Mouse (Mus musculus) myocyte (in vitro differentiated cells): ENCODE data around the gene Ank3. TPM values are rescaled to one million over a fixed set of nuclear protein-coding genes. Genes with fewer than 3 reads are reported as not detected.
A peak's percentile ranks its signal among the peaks of the same experiment; 100 is the strongest.

Experiments
- H3K27me3 ChIP-seq: one replicate; pipeline ENCODE4 v1.6.1; 2011; ENCODE audit not compliant: control insufficient read depth, insufficient read depth, insufficient read length
- H3K36me3 ChIP-seq: one replicate; pipeline ENCODE4 v1.6.1; 2011; ENCODE audit not compliant: control insufficient read depth, insufficient read depth
- H3K4me2 ChIP-seq: one replicate; pipeline ENCODE4 v1.6.1; 2011; ENCODE audit warnings: low read depth, control low read depth
- H3K4me3 ChIP-seq: one replicate; pipeline ENCODE4 v1.5.1; 2011; ENCODE audit warnings: mild to moderate bottlenecking, control low read depth, moderate library complexity
- H3K79me2 ChIP-seq: one replicate; pipeline ENCODE4 v1.6.1; 2011; ENCODE audit not compliant: control insufficient read depth, insufficient read depth
- H3ac ChIP-seq: one replicate; pipeline ENCODE4 v1.6.1; 2011; ENCODE audit not compliant: control insufficient read depth, insufficient read length
- CEBPB ChIP-seq: IDR thresholded peaks from 2 replicates; pipeline ENCODE4 v1.6.1; 2011; ENCODE audit warnings: mild to moderate bottlenecking, moderate library complexity; ENCODE audit not compliant: poor library complexity, insufficient read depth, severe bottlenecking
- E2F4 ChIP-seq: IDR thresholded peaks from one replicate; pipeline ENCODE4 v1.6.1; 2011; ENCODE audit warnings: mild to moderate bottlenecking, control low read depth, moderate library complexity; ENCODE audit not compliant: insufficient read depth
- MAX ChIP-seq: IDR thresholded peaks from one replicate; pipeline ENCODE4 v1.6.1; 2011; ENCODE audit warnings: low read depth, mild to moderate bottlenecking, control low read depth
- MYOD1 ChIP-seq, 3 experiments: IDR thresholded peaks; one replicate each; pipeline ENCODE4 v1.6.1; 2011; ENCODE audit warnings: control low read depth in 2 of 3, low read depth in 2 of 3, mild to moderate bottlenecking in 2 of 3, moderate library complexity in 1 of 3; ENCODE audit not compliant: insufficient read length in 2 of 3, control insufficient read depth in 1 of 3
- MYOG ChIP-seq, 3 experiments: IDR thresholded peaks; one replicate each; pipeline ENCODE4 v1.6.1; 2011; ENCODE audit warnings: control low read depth in 2 of 3, low read depth in 2 of 3, mild to moderate bottlenecking in 2 of 3; ENCODE audit not compliant: insufficient read length in 2 of 3, control insufficient read depth in 1 of 3, insufficient read depth in 1 of 3
- POLR2A ChIP-seq: IDR thresholded peaks from one replicate; pipeline ENCODE4 v1.6.1; 2011; ENCODE audit warnings: low read depth, mild to moderate bottlenecking, control low read depth, moderate library complexity; ENCODE audit not compliant: insufficient read length
- POLR2AphosphoS2 ChIP-seq: IDR thresholded peaks from one replicate; pipeline ENCODE4 v1.6.1; 2011; ENCODE audit warnings: low read depth, control low read depth; ENCODE audit not compliant: insufficient read length
- REST ChIP-seq: IDR thresholded peaks from one replicate; pipeline ENCODE4 v1.6.1; 2011; ENCODE audit warnings: mild to moderate bottlenecking, control low read depth, moderate library complexity; ENCODE audit not compliant: insufficient read depth, insufficient read length
- SRF ChIP-seq: IDR thresholded peaks from one replicate; pipeline ENCODE4 v1.6.1; 2011; ENCODE audit warnings: low read depth; ENCODE audit not compliant: control insufficient read depth, insufficient read length
- TCF12 ChIP-seq: IDR thresholded peaks from one replicate; pipeline ENCODE4 v1.6.1; 2011; ENCODE audit warnings: mild to moderate bottlenecking, control low read depth; ENCODE audit not compliant: poor library complexity, insufficient read depth, severe bottlenecking
- TCF3 ChIP-seq: IDR thresholded peaks from one replicate; pipeline ENCODE4 v1.6.1; 2011; ENCODE audit warnings: low read depth, control low read depth; ENCODE audit not compliant: insufficient read length
- USF1 ChIP-seq: IDR thresholded peaks from one replicate; pipeline ENCODE4 v1.6.1; 2011; ENCODE audit warnings: low read depth, mild to moderate bottlenecking, control low read depth, moderate library complexity
- polyA plus RNA-seq: library from polyadenylated mRNA; unstranded; fragments of >200 nt; fragmentation: generic; extraction: Trizol; gene quantifications from one replicate; pipeline ENCODE4 v1.2.1, GENCODE M21; 2012; ENCODE audit warnings: missing spikeins

Ank3 gene
- polyA plus RNA-seq, 1 experiment, result 5.5 TPM

DNA sequence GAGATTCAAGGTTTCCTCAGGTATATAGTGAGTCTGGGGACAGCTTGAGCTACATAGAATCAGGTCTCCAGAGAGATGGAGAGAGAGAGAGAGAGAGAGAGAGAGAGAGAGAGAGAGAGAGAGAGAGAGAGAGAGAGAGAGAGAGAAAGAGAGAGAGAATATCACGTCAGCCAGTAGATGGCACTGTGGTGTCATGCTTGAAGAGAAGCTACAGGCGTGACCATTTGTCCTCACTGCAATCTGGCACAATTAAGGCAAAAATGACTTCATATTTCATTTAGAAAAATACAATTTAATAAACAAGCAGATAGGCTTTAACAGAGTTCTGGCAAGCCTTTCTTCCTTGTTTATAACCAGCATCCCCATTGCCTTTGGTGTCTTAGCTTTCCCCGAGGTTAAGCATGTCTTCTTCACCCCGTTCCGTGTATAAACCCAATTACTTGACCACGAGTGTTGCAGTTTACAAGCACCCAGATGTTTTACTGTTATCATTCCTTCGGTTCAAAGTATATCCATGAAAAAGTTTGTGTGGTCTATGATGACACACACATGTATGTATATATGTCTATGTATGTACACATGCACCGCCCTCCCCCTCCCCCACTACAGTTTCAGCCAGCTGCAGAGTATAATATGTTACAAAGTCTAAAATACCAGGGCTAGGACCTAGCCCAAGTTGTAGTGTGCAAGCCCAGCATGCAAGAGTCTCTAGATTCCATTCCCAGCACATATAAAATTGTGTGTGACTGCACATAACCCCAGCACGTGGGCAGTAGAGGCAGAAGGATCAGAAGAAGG, 53.8 kb downstream of the Ank3 start:
- H3K36me3 ChIP-seq, result no peaks in the 10 kb centered on the region
- no peak overlapping the region for H3ac ChIP-seq
- H3K4me2 ChIP-seq, result peak overlapping the region; percentile 4
- TF ChIP-seq POLR2A (no peak), POLR2AphosphoS2 (no peak), MYOG (IDR thresholded peaks at IDR 0.05; ENCODE audit: control insufficient read depth in 1 of 3, insufficient read depth in 1 of 3, insufficient read length in 2 of 3, low read depth in 2 of 3) (no peak), MAX (no peak), REST (no peak), TCF3 (no peak), CEBPB (no peak), E2F4 (no peak), USF1 (no peak), MYOD1 (IDR thresholded peaks at IDR 0.05; ENCODE audit: control insufficient read depth in 1 of 3, insufficient read length in 2 of 3, low read depth in 2 of 3) (no peak), SRF (no peak), TCF12 (no peak)
- no peaks in the 10 kb centered on the region for H3K27me3 ChIP-seq
- H3K79me2 ChIP-seq, result no peaks in the 10 kb centered on the region
- H3K4me3 ChIP-seq, result no peak overlapping the region

DNA sequence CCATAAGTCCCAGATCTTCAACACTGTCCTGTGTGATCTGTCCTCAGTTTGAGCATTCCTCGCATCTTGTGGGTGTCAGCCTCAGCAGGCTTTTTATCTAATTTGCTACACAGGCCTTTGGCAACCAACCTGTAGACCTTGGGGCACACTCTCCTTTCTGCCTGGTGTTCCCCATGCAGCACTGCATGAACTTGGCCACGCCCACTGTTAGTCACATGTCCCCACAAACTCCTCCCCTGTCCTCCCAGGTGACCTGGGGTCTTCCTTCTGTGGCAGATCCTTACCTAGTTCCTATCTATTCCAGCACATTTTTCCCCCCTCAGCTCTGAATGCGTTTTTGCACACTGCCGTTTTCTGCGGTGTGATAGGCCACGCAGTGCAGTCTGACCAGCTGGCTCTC, 55.0 kb downstream of the Ank3 start:
- Histone ChIP-seq H3K79me2 (no peaks in the 10 kb centered on the region), H3ac (no peak overlapping the region), H3K4me3 (no peak overlapping the region), H3K27me3 (no peaks in the 10 kb centered on the region), H3K4me2 (no peak overlapping the region), H3K36me3 (no peaks in the 10 kb centered on the region)
- TF ChIP-seq MAX, result no peak

DNA sequence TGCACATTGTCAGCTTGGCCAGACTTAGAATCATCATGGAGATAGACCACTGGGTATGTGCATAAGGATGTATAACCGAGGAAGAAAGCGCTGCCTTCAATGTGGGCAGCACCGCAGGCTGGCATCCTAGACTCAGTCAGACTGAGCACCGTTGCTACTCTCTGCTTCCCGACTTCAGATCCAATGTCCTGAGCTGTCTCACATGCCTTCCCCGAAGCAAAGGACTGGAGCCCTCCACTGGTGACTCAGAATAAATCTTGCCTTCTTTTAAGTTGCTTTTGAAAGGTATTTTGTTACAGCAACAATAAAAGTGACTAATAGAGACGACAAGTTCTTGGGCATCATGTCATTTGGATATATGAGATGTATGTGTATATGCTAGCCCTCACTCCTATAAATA, 55.9 kb downstream of the Ank3 start:
- H3ac ChIP-seq, result no peak overlapping the region
- H3K36me3 ChIP-seq, result no peaks in the 10 kb centered on the region

DNA sequence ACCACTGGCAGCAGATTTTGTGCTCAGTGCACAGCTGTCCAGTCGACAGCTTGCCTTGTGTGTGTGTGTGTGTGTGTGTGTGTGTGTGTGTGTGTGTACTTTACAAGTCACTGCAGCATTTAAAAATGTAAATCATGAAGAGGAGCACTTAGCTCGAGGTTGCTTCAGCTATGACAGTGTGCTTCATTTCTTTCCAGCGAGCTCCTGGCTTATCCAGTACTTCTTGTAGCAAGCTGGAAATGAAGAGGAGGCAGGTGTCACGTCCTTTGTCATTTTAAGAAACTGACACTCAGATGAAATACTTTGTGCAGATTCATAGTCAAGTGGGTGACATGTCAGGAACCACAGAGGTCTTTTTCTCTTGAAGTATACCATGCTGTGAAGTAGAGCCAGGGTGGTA, 66.3 kb downstream of the Ank3 start:
- H3K79me2 ChIP-seq, result no peaks in the 10 kb centered on the region
- no peaks in the 10 kb centered on the region for H3K36me3 ChIP-seq
- H3ac ChIP-seq, result no peak overlapping the region
- TF ChIP-seq USF1 (no peak), POLR2AphosphoS2 (no peak), E2F4 (no peak), MAX (no peak), SRF (no peak), CEBPB (no peak), REST (no peak), MYOG (IDR thresholded peaks at IDR 0.05; ENCODE audit: control insufficient read depth in 1 of 3, insufficient read depth in 1 of 3, insufficient read length in 2 of 3, low read depth in 2 of 3) (no peak), TCF3 (no peak), TCF12 (no peak), MYOD1 (IDR thresholded peaks at IDR 0.05; ENCODE audit: control insufficient read depth in 1 of 3, insufficient read length in 2 of 3, low read depth in 2 of 3) (no peak), POLR2A (no peak)
- H3K27me3 ChIP-seq, result no peaks in the 10 kb centered on the region
- no peak overlapping the region for H3K4me3 ChIP-seq
- H3K4me2 ChIP-seq, result no peak overlapping the region

More for the DNA sequence above, 55.9 kb downstream of the Ank3 start:
- Histone ChIP-seq H3K4me3 (no peak overlapping the region), H3K79me2 (no peaks in the 10 kb centered on the region), H3K27me3 (no peaks in the 10 kb centered on the region), H3K4me2 (no peak overlapping the region)
- TF ChIP-seq MYOD1 (IDR thresholded peaks at IDR 0.05; ENCODE audit: control insufficient read depth in 1 of 3, insufficient read length in 2 of 3, low read depth in 2 of 3), result no peak
- no peak for TF ChIP-seq TCF12
- no peak for TF ChIP-seq SRF
- TF ChIP-seq CEBPB, result no peak
- TF ChIP-seq MYOG (IDR thresholded peaks at IDR 0.05; ENCODE audit: control insufficient read depth in 1 of 3, insufficient read depth in 1 of 3, insufficient read length in 2 of 3, low read depth in 2 of 3), result no peak
- no peak for TF ChIP-seq POLR2A
- no peak for TF ChIP-seq E2F4
- TF ChIP-seq TCF3, result no peak
- no peak for TF ChIP-seq USF1
- TF ChIP-seq POLR2AphosphoS2, result no peak
- no peak for TF ChIP-seq REST
- no peak for TF ChIP-seq MAX
